Mouse (Mus musculus): Measurements from ENCODE around the gene Prcp. TPM values are rescaled to one million over a fixed set of nuclear protein-coding genes. Genes with fewer than 3 reads are reported as not detected.

Gene Prcp
- total and polyA plus RNA-seq, 3 experiments = 40.3 to 48.4 TPM; not detected in 1

DNA sequence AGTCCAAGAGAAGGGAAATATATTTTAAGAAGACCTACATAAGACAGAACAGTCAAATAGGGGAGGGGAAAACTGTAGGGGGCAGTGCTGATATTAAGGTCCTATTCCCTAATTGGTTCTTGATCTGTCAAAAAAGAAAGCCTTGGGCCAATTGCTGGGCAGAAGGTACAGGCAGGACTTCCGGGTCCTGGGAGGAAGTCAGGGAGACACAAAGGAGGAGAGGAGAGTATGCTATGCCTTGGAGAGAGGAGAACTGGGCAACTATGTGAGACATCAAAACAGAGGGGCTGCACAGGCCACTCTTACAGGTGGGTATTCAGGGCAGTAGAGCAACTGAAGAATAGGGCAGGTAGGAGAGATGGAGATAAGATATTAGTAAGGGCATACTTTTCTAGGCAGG, 87.6 kb downstream of the Prcp start:
- H3K79me2 ChIP-seq (ENCODE audit: control insufficient read depth, insufficient read depth, low read length, poor library complexity) = no peaks in the 10 kb centered on the region
- no peak for TF ChIP-seq ELF1 (IDR thresholded peaks at IDR 0.05; ENCODE audit: low read depth, low read length)
- no peak for TF ChIP-seq SIN3A (IDR thresholded peaks at IDR 0.05; ENCODE audit: low read length)
- TF ChIP-seq EP300 (IDR thresholded peaks at IDR 0.05; ENCODE audit: low read depth in 1 of 2, low read length in 2 of 2) = no peak
- no peak for TF ChIP-seq USF2 (IDR thresholded peaks at IDR 0.05; ENCODE audit: borderline replicate concordance in 1 of 2, insufficient read depth in 1 of 2, low read depth in 1 of 2, low read length in 2 of 2)
- no peak for TF ChIP-seq TCF12 (IDR thresholded peaks at IDR 0.05; ENCODE audit: low read depth, low read length)
- no peak for TF ChIP-seq NELFE (IDR thresholded peaks at IDR 0.05; ENCODE audit: low read depth, low read length)
- no peak for TF ChIP-seq CHD1 (IDR thresholded peaks at IDR 0.05; ENCODE audit: low read depth, low read length)
- no peak for TF ChIP-seq RAD21 (IDR thresholded peaks at IDR 0.05; ENCODE audit: low read depth, low read length)
- no peaks in the 10 kb centered on the region for H3K36me3 ChIP-seq (ENCODE audit: control insufficient read depth in 1 of 2, insufficient read depth in 2 of 2, low read length in 2 of 2)
- H3K27ac ChIP-seq (ENCODE audit: control insufficient read depth, low read depth, low read length) = no peak overlapping the region
- H3K4me3 ChIP-seq (ENCODE audit: control insufficient read depth in 1 of 2, insufficient read depth in 1 of 2, low read depth in 2 of 2, low read length in 2 of 2) = no peak overlapping the region
- H3K27me3 ChIP-seq (ENCODE audit: control insufficient read depth in 1 of 2, insufficient read depth in 2 of 2, low read length in 2 of 2) = no peaks in the 10 kb centered on the region; a peak in 2 of 4 replicates
- no peak overlapping the region for H3K9ac ChIP-seq (ENCODE audit: control insufficient read depth, low read depth, low read length, poor library complexity, severe bottlenecking)
- peak; percentile 48 for DNase-seq (ENCODE audit: low read depth, low spot score)
- H3K9me3 ChIP-seq (replicated peaks; ENCODE audit: insufficient read depth, low read length) = no peaks in the 10 kb centered on the region
- no peaks in the 10 kb centered on the region for H3K4me1 ChIP-seq (ENCODE audit: control insufficient read depth in 1 of 2, insufficient read depth in 2 of 2, low read length in 2 of 2)

DNA sequence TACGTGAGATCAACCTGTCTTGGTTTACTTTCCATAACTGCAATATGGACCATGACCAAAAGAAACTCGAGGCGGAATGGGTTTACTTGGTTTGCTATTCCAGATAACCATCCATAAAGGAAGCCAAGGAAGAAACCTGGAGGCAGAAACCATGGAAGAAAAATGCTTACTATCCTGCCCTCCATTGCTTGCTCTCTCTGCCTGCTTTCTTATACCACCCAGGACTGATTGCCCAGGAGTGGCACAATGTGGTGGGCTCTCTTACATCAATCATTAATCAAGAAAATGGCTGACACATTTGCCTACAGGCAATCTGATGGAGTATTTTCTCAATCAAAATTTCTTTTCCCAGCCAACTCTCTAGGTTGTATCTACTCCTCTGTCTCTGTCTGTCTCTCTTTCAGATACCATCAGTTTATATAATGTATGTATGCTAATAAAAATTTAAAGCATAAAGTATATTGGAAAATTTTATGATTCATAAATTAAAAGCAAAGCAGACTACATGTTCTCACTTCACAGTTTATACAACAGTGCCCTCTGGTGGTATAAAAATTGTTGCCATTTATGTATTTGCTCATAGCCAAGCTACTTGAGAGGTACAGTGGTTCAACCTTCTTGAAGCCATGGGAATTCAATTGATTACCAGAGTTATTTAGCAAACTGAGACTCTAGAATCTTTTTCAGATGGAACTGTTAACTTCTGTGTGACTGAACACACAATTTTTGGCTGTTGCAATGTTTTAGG, 90.7 kb downstream of the Prcp start:
- H3K4me3 ChIP-seq (ENCODE audit: control insufficient read depth in 1 of 2, insufficient read depth in 1 of 2, low read depth in 2 of 2, low read length in 2 of 2) = no peak overlapping the region
- TF ChIP-seq TAL1 (IDR thresholded peaks at IDR 0.05; ENCODE audit: low read length) (no peak), MAFK (IDR thresholded peaks at IDR 0.05; ENCODE audit: borderline replicate concordance, low read depth, low read length) (no peak), MAZ (IDR thresholded peaks at IDR 0.05; ENCODE audit: low read depth, low read length) (no peak), ZC3H11A (IDR thresholded peaks at IDR 0.05; ENCODE audit: low read depth, low read length) (peak; percentile 79), MAX (IDR thresholded peaks at IDR 0.05; ENCODE audit: low read length) (no peak), NRF1 (IDR thresholded peaks at IDR 0.05; ENCODE audit: insufficient read depth, low read depth, low read length, poor library complexity, severe bottlenecking) (no peak), CTCF (IDR thresholded peaks at IDR 0.05 in 2 of 3, conservative IDR thresholded peaks at IDR 0.05 in 1 of 3; ENCODE audit: control insufficient read depth in 1 of 3, insufficient read depth in 1 of 3, low read depth in 2 of 3, low read length in 3 of 3, poor library complexity in 1 of 3, severe bottlenecking in 1 of 3) (peak; percentile 19 to 78 (median 61); a peak in 5 of 6 replicates), MXI1 (IDR thresholded peaks at IDR 0.05; ENCODE audit: low read depth, low read length) (no peak), SMC3 (IDR thresholded peaks at IDR 0.05; ENCODE audit: low read depth, low read length) (peak; percentile 84), TBP (IDR thresholded peaks at IDR 0.05; ENCODE audit: low read depth, low read length) (no peak), TCF12 (IDR thresholded peaks at IDR 0.05; ENCODE audit: low read depth, low read length) (no peak), ELF1 (IDR thresholded peaks at IDR 0.05; ENCODE audit: low read depth, low read length) (no peak), CHD2 (IDR thresholded peaks at IDR 0.05; ENCODE audit: low read length) (no peak), MYB (IDR thresholded peaks at IDR 0.05; ENCODE audit: low read depth, low read length) (no peak), POLR2A (IDR thresholded peaks at IDR 0.05; ENCODE audit: control insufficient read depth in 1 of 2, insufficient read depth in 1 of 2, low read depth in 1 of 2, low read length in 2 of 2, poor library complexity in 1 of 2) (no peak), RAD21 (IDR thresholded peaks at IDR 0.05; ENCODE audit: low read depth, low read length) (peak; percentile 94), CHD1 (IDR thresholded peaks at IDR 0.05; ENCODE audit: low read depth, low read length) (no peak), POLR2AphosphoS2 (IDR thresholded peaks at IDR 0.05; ENCODE audit: low read length) (no peak), EP300 (IDR thresholded peaks at IDR 0.05; ENCODE audit: low read depth in 1 of 2, low read length in 2 of 2) (no peak), GABPA (IDR thresholded peaks at IDR 0.05; ENCODE audit: low read depth, low read length) (no peak), MYC (IDR thresholded peaks at IDR 0.05; ENCODE audit: low read depth, low read length) (no peak), GATA1 (IDR thresholded peaks at IDR 0.05; ENCODE audit: low read depth, low read length) (no peak), RCOR1 (IDR thresholded peaks at IDR 0.05; ENCODE audit: low read depth, low read length) (no peak), ZNF384 (IDR thresholded peaks at IDR 0.05; ENCODE audit: low read depth, low read length) (no peak)
- H3K9me3 ChIP-seq (replicated peaks; ENCODE audit: insufficient read depth, low read length) = no peaks in the 10 kb centered on the region
- no peaks in the 10 kb centered on the region for H3K36me3 ChIP-seq (ENCODE audit: control insufficient read depth in 1 of 2, insufficient read depth in 2 of 2, low read length in 2 of 2)
- H3K4me1 ChIP-seq (ENCODE audit: control insufficient read depth in 1 of 2, insufficient read depth in 2 of 2, low read length in 2 of 2) = no peaks in the 10 kb centered on the region
- no peak overlapping the region for H3K27ac ChIP-seq (ENCODE audit: control insufficient read depth, low read depth, low read length)
- peak; percentile 80 for DNase-seq (ENCODE audit: low read depth, low spot score)
- H3K27me3 ChIP-seq (ENCODE audit: control insufficient read depth in 1 of 2, insufficient read depth in 2 of 2, low read length in 2 of 2) = no peaks in the 10 kb centered on the region; a peak in 1 of 4 replicates
- H3K9ac ChIP-seq (ENCODE audit: control insufficient read depth, low read depth, low read length, poor library complexity, severe bottlenecking) = no peak overlapping the region
- no peaks in the 10 kb centered on the region for H3K79me2 ChIP-seq (ENCODE audit: control insufficient read depth, insufficient read depth, low read length, poor library complexity)
